Mouse (Mus musculus) adrenal gland, adult 8-10 months (tissue): ENCODE results near the gene Rd3l. TPM values are rescaled to one million over a fixed set of nuclear protein-coding genes. Genes with fewer than 3 reads are reported as not detected.
"Not testable (repeated sequence)": the region's sequence is repeated elsewhere in the genome, so short reads cannot be mapped to it uniquely, and the experiment has no call there.

Experiments
- DNase-seq: peaks from one replicate; pipeline ENCODE4 v3.0.0; 2022
- total RNA-seq, 4 experiments: library from RNA; stranded (reverse); gene quantifications; 2 replicates each; pipeline ENCODE4 v1.2.4; 2022

Gene Rd3l
- total RNA-seq, 4 experiments from 2014 or later, result not detected

DNA sequence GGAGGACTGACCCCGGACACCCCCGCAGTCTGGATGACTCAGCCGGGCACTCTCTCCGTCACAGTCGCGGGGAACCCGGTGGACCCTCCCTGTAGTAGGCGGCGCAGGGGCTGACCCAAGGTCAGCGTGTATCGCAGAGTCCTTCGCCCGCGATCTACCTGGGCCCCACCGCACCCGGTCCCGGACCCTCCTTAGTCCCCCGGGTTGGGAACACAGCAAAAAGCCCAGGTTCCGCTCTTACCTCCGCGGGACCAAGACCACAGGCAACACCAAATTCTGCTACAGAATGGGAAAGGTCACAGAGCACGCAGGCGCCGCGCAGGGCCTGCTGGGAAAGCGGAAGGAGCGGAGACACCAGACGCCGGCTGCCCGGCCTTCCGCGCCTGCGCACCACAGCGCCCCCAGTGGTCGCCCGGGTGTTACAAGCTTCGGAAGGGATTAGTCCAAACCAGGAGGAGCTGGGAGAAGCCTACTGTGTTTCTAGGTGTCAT, 14.4 kb downstream of the Rd3l start, which contains the start of gene Atp5mpl:
TSS of gene Atp5mpl (minus strand) at position 295 of the 491 bp plus-strand sequence.
- peak; percentile 90 for DNase-seq

DNA sequence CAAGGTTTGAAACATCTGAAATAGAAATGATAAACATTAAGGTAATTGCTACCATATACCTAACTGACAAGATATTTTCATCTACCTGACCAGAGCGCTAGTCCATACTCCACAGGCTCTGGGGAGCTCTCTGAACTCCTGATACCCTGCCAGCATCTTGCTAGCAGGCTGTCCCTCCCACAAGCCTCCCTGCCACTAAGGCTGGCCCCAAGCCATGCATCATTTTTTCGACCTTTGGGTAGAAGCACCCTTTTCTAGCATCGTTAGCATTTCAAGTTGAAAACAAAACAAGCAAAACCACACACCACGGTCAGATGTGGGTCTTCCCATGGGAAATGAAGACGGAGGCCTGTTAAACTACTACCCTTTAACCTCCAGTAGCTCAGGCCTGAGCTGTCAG, 17.8 kb downstream of the Rd3l start:
- DNase-seq, result no peak

GRCm38 (mm10) chr12:111958101-111958865, 22.8 kb downstream of the Rd3l start:
- DNase-seq, result peak; percentile 58

GRCm38 (mm10) chr12:111956173-111956572, 24.9 kb downstream of the Rd3l start:
- no peak for DNase-seq

GRCm38 (mm10) chr12:111951701-111952100, 29.4 kb downstream of the Rd3l start:
- DNase-seq, result no peak

DNA sequence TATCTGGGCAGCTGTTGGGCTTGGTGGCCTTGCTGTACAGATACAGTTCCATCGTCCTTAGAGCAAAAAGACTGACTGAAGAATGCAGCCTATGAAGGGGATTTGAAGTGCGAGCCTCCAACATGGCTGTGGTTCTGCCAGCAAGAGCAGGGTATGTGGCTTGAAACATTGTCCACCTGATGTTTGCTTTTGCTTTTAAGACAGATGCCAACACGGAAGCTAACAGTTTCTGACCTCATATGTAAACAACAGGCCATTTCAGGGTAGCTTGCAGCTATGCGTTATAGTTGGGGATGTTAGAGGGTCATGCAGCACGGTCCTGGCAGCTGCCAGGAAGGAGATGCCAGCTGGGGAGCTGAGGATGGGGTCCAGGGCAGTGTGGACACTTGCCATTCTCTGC, 30.6 kb downstream of the Rd3l start:
- no peak for DNase-seq

DNA sequence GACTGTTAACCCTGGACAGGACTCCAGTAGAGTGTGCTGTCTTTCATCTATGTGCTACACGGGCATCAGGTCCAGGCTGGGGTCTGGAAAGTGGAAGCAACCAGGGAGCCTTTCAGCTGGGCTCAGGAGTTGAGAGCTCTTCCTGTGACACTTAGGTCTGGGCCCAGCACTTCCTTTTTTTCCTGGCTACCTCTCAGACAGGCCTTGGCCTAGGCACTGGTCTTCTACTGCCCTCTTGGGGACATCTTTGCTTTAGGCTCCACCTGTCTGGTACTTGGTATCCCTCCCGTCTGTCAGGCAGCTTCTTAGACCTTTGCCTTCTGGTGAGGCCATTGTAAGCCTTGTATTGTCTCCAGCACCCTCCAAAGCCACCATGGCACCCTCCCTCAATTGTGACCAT, 34.4 kb downstream of the Rd3l start:
- peak; percentile 53 for DNase-seq

DNA sequence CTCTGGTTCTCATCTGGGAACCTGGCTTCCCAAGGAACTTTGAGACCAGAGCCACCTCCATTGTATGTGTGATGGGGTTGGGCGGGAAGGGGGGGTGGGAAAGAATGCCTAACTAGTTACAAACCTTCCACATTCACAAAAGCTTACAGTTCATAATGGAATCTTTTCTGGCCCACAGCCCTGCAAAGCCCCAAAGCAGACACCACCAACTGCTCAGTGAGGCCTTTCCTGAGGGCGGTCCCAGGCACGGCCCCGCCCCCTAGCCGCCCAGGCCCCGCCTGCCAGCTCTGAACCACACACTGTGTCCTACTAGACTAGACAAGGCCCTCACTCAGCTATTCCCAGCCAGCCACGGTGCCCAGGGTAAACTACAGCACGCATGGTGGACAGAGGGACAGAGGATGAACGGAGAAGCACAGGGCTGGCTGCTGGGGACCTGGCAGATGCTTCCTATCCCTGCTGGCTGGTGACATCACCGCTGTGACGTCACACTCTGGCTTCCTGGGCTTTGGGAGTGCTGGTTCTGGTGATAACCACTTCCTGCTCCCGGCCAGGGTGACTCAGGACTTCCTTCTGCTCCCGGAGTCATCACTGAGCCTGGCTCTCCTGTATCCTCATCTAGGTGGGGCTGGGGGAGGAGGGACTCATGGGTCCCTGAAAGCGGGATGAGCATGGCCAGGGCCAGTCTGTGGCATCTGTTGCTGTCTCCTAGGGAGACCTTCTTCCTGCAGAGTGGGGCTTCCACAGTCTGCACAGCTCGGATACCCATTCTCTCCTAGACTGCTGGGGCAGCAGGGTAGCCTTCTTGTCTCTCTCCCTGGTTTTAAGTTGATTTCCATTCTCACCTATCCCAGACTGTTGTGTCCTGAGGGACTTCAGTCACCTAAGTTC, 35.1 kb downstream of the Rd3l start:
- DNase-seq, result not testable (repeated sequence)

- DNase-seq, result no peak
Observed at GRCm38 (mm10) chr12:111945115-111945514, 36.0 kb downstream of the Rd3l start.

DNA sequence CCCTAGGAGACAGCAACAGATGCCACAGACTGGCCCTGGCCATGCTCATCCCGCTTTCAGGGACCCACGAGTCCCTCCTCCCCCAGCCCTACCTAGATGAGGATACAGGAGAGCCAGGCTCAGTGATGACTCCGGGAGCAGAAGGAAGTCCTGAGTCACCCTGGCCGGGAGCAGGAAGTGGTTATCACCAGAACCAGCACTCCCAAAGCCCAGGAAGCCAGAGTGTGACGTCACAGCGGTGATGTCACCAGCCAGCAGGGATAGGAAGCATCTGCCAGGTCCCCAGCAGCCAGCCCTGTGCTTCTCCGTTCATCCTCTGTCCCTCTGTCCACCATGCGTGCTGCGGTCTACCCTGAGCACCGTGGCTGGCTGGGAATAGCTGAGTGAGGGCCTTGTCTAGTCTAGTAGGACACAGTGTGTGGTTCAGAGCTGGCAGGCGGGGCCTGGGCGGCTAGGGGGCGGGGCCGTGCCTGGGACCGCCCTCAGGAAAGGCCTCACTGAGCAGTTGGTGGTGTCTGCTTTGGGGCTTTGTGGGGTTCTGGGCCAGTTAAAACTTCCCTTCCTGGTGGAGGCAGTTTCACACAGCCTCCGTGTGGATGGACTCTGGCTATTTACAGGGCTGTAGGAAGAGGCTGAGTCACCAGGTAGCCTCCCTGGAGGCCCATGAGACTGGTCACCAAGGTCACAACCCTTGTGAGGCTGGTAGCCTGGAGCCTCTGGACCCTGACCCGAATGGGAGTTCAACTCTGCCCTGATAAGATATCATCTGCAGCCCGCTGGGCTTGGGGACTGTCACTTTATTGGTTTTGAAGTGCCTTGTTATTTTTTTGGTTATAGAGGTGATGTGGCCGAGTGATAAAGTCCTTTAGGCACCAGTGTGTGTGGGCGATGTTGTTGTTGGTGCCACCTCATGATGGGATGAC, 36.8 kb downstream of the Rd3l start:
- not testable (repeated sequence) for DNase-seq

DNA sequence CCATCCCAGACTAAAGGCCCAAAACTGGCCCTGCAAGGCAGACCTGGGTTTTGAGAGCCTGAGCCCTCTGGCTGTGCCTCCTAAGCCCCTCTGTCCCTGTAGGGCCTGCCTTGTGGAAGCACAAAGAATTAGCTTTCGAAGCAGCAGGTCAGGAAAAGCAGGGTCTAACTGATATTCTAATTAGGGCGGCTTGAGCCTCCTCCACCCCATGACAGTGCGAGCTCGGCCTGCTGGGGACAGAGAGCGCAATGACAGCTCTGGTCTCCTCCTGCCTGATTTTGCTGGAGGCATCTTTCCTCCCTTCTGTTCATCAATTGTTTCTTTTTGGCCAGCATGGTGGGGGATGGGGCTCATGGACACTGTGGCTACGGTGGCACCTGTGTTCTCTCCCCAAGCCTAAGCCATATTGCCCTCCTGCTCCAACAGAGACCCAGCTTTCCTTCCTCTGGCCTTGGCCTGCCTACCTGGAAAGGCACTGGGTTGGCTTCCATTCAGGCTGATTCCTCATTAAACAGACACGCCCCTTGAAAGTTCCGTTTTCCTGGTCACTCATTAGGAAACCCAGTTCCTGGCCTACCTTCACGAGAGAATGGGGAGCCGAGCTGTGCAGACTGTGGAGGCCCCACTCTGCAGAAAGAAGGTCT, 37.6 kb downstream of the Rd3l start:
- DNase-seq, result no peak

- no peak for DNase-seq
Observed at GRCm38 (mm10) chr12:111938623-111939177, 42.4 kb downstream of the Rd3l start.

GRCm38 (mm10) chr12:111936706-111937550, 44.2 kb downstream of the Rd3l start:
- no peak for DNase-seq

DNA sequence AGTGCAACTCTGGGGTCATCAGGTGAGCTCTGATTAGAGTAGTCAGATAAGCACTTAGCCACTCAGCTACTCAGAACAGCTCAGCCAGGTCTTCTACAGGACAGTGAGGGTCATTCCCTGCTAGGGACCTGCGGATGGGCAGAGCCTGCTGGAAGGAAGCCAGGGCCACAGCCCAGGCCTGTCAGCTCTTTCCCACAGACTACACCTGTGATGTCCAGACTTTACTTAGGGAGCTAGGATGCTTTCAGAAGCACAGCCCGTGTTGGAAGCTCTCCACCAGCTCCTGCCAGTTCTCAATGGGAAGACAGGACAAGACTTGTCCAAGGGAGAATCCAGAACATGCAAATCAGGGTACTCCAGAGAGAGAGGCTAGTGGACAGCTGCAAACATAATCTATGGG, 47.1 kb downstream of the Rd3l start:
- DNase-seq, result no peak

DNA sequence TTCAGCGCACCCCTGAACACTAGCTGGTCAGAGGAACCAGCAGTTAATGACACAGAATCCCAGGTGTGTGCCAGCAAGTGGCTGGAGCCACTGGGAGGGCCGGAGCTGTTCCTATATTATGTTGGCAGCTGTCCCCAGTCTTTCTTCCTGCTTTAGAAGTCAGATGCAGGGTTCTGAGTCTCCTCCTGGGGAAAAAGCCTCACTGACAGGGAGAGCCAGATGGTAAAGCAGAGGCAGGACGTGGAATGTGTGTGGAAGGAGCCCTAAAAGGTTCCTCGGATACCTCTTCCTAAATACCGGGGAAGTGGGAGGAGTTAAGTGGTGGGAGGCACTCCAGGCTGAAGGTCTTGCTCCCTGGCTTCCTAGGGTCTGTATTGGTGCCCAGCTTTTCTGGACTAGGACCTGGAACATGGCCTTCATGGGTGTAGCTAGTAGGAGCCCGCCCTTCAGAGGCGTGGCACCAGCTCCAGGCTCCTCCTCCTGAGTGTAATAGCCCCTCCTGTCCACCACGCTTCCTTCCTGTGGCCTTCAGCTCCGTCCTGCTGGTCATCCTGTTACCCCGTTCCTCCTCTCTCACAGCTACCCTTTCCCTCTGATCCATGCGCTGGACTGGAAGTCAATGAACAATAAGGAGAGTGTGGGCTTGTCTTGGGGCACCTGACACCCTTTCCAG, 47.9 kb downstream of the Rd3l start:
- DNase-seq, result peak; percentile 64

DNA sequence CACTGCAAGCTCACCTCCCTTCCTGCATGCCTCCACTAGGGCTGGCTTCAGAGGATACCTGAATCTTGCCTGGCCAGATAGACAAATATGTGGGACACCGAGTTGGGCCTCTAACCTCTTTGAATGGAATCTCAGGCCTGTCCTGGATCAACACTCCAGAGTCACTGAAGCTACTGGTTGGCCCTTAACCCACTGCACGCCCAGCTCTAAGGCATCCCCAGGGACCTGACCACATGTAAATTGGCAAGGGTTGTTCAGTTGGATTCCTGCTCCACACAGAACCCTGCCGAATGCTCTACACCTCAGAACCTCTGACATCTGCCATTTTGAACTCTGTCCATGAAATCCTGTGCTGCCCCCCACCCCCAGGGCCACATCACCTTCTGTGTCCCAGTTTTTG, 48.6 kb downstream of the Rd3l start:
- DNase-seq, result no peak

DNA sequence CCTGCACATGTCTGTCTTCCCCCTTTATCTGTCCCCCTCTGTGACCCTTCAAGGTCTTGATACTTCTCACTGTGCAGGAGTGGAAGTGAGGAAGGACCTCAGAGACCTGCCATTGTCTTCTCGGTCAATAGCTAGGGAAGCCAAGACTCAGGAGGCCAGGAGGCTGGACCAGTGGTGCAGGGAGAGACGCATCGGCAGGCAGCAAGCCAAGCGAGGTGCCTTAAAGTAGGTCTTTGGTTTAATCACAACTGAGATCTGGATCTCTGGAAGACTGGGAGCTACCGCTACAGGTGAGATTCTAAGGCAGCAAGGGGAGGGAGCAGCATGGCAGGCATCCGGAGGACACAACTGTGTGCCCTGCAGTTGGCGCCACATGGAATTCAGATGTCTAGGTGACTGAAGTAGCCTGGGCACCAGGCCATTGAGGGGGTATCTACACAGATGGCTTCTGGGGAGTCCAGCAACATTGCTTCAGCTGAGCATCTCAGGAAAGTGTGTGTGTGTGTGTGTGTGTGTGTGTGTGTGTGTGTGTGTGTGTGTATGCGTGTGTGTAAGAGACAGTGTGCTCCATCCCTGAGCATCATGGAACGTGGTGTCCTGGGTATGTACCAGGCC, 49.6 kb downstream of the Rd3l start:
- no peak for DNase-seq
